Mouse (Mus musculus): ENCODE measurements around the gene Hadha. TPM values are rescaled to one million over a fixed set of nuclear protein-coding genes. Genes with fewer than 3 reads are reported as not detected.

The Hadha gene
- polyA plus RNA-seq, 1 experiment = 119 TPM

DNA sequence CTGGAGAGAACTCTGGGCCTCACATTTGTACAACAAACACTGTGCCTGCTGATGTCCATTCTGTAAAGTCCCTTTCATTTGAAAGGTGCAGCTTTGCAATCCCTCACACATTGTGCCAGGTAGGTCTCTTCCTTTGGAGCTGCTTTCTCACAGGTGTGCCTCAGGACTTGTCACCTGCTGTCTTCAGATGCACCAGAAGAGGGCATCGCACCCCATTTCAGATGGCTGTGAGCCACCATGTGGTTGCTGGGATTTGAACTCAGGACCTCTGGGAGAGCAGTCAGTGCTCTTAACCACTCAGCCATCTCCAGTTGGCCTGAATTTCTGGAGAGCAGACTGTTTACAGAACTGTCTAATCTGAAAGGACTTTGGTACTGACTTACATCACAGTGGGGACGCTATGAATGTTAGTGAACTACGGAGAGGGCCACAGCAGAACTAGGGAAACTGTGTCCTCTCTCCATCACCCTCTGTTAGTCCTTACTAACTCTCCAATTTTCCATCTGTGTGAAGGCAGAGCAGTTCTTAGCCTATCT lies 42.4 kb downstream of the Hadha start:
- TF ChIP-seq MAX (IDR thresholded peaks at IDR 0.05; ENCODE audit: low read depth) = no peak
- no peak for TF ChIP-seq MYOD1 (IDR thresholded peaks at IDR 0.05; ENCODE audit: control insufficient read depth in 1 of 3, insufficient read length in 2 of 3, low read depth in 2 of 3)
- no peak for TF ChIP-seq REST (IDR thresholded peaks at IDR 0.05; ENCODE audit: insufficient read depth, insufficient read length)
- no peak for TF ChIP-seq E2F4 (IDR thresholded peaks at IDR 0.05; ENCODE audit: insufficient read depth)
- no peak for TF ChIP-seq CEBPB (IDR thresholded peaks at IDR 0.05; ENCODE audit: insufficient read depth, poor library complexity, severe bottlenecking)
- TF ChIP-seq POLR2A (IDR thresholded peaks at IDR 0.05; ENCODE audit: insufficient read length, low read depth) = no peak
- TF ChIP-seq MYOG (IDR thresholded peaks at IDR 0.05; ENCODE audit: control insufficient read depth in 1 of 3, insufficient read depth in 1 of 3, insufficient read length in 2 of 3, low read depth in 2 of 3) = no peak
- TF ChIP-seq SRF (IDR thresholded peaks at IDR 0.05; ENCODE audit: control insufficient read depth, insufficient read length, low read depth) = no peak
- TF ChIP-seq POLR2AphosphoS2 (IDR thresholded peaks at IDR 0.05; ENCODE audit: insufficient read length, low read depth) = no peak
- TF ChIP-seq USF1 (IDR thresholded peaks at IDR 0.05; ENCODE audit: low read depth) = no peak
- no peak for TF ChIP-seq TCF3 (IDR thresholded peaks at IDR 0.05; ENCODE audit: insufficient read length, low read depth)
- no peak for TF ChIP-seq TCF12 (IDR thresholded peaks at IDR 0.05; ENCODE audit: insufficient read depth, poor library complexity, severe bottlenecking)
- Histone ChIP-seq H3K79me2 (ENCODE audit: control insufficient read depth, insufficient read depth) (no peaks in the 10 kb centered on the region), H3K27me3 (ENCODE audit: control insufficient read depth, insufficient read depth, insufficient read length) (peaks cover 19% of the 10 kb centered on the region), H3K4me2 (ENCODE audit: low read depth) (no peak overlapping the region), H3K4me3 (no peak overlapping the region), H3ac (ENCODE audit: control insufficient read depth, insufficient read length) (no peak overlapping the region), H3K36me3 (ENCODE audit: control insufficient read depth, insufficient read depth) (no peaks in the 10 kb centered on the region)

DNA sequence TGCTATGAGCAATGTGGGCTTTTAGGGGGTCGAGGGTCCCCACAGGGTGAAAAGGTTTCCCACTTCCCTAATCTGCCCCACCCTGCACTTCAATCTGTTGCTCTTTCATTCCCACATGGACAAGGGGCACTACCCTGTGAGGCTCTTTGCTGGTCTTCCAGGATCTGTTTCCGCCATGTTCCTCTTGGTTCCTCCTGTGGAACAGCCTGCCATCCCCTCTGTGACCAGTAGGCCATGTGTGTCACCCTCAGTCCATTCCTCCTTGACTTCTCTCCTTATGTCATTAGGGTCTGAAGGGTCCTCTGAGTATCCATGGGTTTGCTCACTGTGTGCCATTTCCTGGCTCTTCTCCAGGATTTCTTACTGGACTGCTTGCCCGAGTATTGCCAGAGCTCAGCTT lies 43.2 kb downstream of the Hadha start:
- Histone ChIP-seq H3K4me2 (ENCODE audit: low read depth) (no peak overlapping the region), H3K36me3 (ENCODE audit: control insufficient read depth, insufficient read depth) (no peaks in the 10 kb centered on the region), H3K4me3 (no peak overlapping the region), H3K79me2 (ENCODE audit: control insufficient read depth, insufficient read depth) (no peaks in the 10 kb centered on the region), H3K27me3 (ENCODE audit: control insufficient read depth, insufficient read depth, insufficient read length) (peaks cover 26% of the 10 kb centered on the region), H3ac (ENCODE audit: control insufficient read depth, insufficient read length) (no peak overlapping the region)
- TF ChIP-seq SRF (IDR thresholded peaks at IDR 0.05; ENCODE audit: control insufficient read depth, insufficient read length, low read depth) (no peak), USF1 (IDR thresholded peaks at IDR 0.05; ENCODE audit: low read depth) (no peak), REST (IDR thresholded peaks at IDR 0.05; ENCODE audit: insufficient read depth, insufficient read length) (no peak), POLR2A (IDR thresholded peaks at IDR 0.05; ENCODE audit: insufficient read length, low read depth) (no peak), MAX (IDR thresholded peaks at IDR 0.05; ENCODE audit: low read depth) (no peak), TCF12 (IDR thresholded peaks at IDR 0.05; ENCODE audit: insufficient read depth, poor library complexity, severe bottlenecking) (no peak), E2F4 (IDR thresholded peaks at IDR 0.05; ENCODE audit: insufficient read depth) (no peak), TCF3 (IDR thresholded peaks at IDR 0.05; ENCODE audit: insufficient read length, low read depth) (no peak), MYOD1 (IDR thresholded peaks at IDR 0.05; ENCODE audit: control insufficient read depth in 1 of 3, insufficient read length in 2 of 3, low read depth in 2 of 3) (no peak), MYOG (IDR thresholded peaks at IDR 0.05; ENCODE audit: control insufficient read depth in 1 of 3, insufficient read depth in 1 of 3, insufficient read length in 2 of 3, low read depth in 2 of 3) (no peak), POLR2AphosphoS2 (IDR thresholded peaks at IDR 0.05; ENCODE audit: insufficient read length, low read depth) (no peak), CEBPB (IDR thresholded peaks at IDR 0.05; ENCODE audit: insufficient read depth, poor library complexity, severe bottlenecking) (no peak)

DNA sequence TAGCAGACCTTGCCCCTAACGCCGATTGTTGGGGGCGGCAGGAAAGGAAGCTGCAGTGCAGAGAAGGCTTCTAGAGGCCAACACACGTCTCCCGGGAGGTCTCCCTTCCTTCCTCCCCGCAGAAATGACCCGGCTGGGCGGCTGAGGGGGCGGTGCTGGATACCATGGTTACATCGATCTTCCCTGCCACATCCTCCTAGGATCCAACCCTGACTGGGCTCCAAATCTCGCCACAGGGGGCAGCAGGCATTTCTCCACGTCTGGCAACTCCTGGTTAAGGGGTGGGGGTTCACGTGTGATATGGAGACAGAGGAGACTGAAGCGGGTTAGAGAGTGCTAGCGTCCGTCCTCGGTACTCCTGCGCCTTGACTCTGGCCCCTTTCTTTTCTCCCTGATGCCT lies 43.8 kb downstream of the Hadha start:
- no peaks in the 10 kb centered on the region for H3K36me3 ChIP-seq (ENCODE audit: control insufficient read depth, insufficient read depth)
- no peaks in the 10 kb centered on the region for H3K79me2 ChIP-seq (ENCODE audit: control insufficient read depth, insufficient read depth)
- peaks cover 30% of the 10 kb centered on the region for H3K27me3 ChIP-seq (ENCODE audit: control insufficient read depth, insufficient read depth, insufficient read length)
- H3K4me3 ChIP-seq = no peak overlapping the region
- H3ac ChIP-seq (ENCODE audit: control insufficient read depth, insufficient read length) = no peak overlapping the region
- TF ChIP-seq CEBPB (IDR thresholded peaks at IDR 0.05; ENCODE audit: insufficient read depth, poor library complexity, severe bottlenecking) (no peak), SRF (IDR thresholded peaks at IDR 0.05; ENCODE audit: control insufficient read depth, insufficient read length, low read depth) (no peak), TCF3 (IDR thresholded peaks at IDR 0.05; ENCODE audit: insufficient read length, low read depth) (no peak), MYOD1 (IDR thresholded peaks at IDR 0.05; ENCODE audit: control insufficient read depth in 1 of 3, insufficient read length in 2 of 3, low read depth in 2 of 3) (no peak), E2F4 (IDR thresholded peaks at IDR 0.05; ENCODE audit: insufficient read depth) (no peak), REST (IDR thresholded peaks at IDR 0.05; ENCODE audit: insufficient read depth, insufficient read length) (no peak), MYOG (IDR thresholded peaks at IDR 0.05; ENCODE audit: control insufficient read depth in 1 of 3, insufficient read depth in 1 of 3, insufficient read length in 2 of 3, low read depth in 2 of 3) (no peak), TCF12 (IDR thresholded peaks at IDR 0.05; ENCODE audit: insufficient read depth, poor library complexity, severe bottlenecking) (no peak), MAX (IDR thresholded peaks at IDR 0.05; ENCODE audit: low read depth) (no peak)
- H3K4me2 ChIP-seq (ENCODE audit: low read depth) = no peak overlapping the region

DNA sequence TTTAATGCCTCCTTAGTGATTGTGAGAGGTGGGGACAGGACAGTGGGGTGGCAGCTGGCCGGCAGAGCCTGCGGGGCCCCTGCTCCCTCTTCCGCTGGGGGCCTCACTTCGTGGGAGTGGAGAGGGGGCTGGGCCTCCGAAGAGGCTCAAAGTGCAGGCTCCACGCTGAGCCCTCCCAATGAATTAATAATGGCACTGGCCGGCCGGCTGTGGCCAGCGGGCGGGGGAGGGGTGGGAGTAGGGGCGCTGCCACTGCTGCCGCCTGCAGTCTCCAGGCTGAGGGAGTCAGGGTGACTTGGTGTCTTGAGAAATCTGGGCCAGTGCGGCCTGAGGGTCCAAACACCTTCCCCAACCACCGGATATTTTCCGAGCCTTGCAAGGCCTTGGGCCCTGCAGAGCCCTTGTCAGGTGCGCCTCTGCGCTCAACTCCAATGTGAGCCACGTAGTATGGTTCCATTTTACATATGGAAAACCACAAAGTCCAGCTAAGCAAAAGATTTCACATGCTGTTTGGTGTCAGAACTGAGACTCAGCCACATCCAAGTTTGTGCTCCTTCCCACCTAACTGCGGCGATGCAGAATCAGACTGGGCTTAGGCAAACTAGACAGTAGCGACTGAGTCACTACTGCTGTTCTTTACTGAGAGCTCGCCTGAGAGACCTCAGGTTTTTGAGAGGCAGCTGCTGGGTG lies 44.4 kb downstream of the Hadha start:
- H3K4me3 ChIP-seq = no peak overlapping the region
- no peaks in the 10 kb centered on the region for H3K36me3 ChIP-seq (ENCODE audit: control insufficient read depth, insufficient read depth)
- no peak overlapping the region for H3K4me2 ChIP-seq (ENCODE audit: low read depth)
- no peak overlapping the region for H3ac ChIP-seq (ENCODE audit: control insufficient read depth, insufficient read length)
- no peak for TF ChIP-seq REST (IDR thresholded peaks at IDR 0.05; ENCODE audit: insufficient read depth, insufficient read length)
- TF ChIP-seq TCF12 (IDR thresholded peaks at IDR 0.05; ENCODE audit: insufficient read depth, poor library complexity, severe bottlenecking) = no peak
- no peak for TF ChIP-seq E2F4 (IDR thresholded peaks at IDR 0.05; ENCODE audit: insufficient read depth)
- no peak for TF ChIP-seq POLR2AphosphoS2 (IDR thresholded peaks at IDR 0.05; ENCODE audit: insufficient read length, low read depth)
- TF ChIP-seq SRF (IDR thresholded peaks at IDR 0.05; ENCODE audit: control insufficient read depth, insufficient read length, low read depth) = no peak
- TF ChIP-seq TCF3 (IDR thresholded peaks at IDR 0.05; ENCODE audit: insufficient read length, low read depth) = no peak
- no peak for TF ChIP-seq CEBPB (IDR thresholded peaks at IDR 0.05; ENCODE audit: insufficient read depth, poor library complexity, severe bottlenecking)
- TF ChIP-seq MYOD1 (IDR thresholded peaks at IDR 0.05; ENCODE audit: control insufficient read depth in 1 of 3, insufficient read length in 2 of 3, low read depth in 2 of 3) = no peak
- no peak for TF ChIP-seq POLR2A (IDR thresholded peaks at IDR 0.05; ENCODE audit: insufficient read length, low read depth)
- TF ChIP-seq USF1 (IDR thresholded peaks at IDR 0.05; ENCODE audit: low read depth) = no peak
- TF ChIP-seq MYOG (IDR thresholded peaks at IDR 0.05; ENCODE audit: control insufficient read depth in 1 of 3, insufficient read depth in 1 of 3, insufficient read length in 2 of 3, low read depth in 2 of 3) = no peak
- TF ChIP-seq MAX (IDR thresholded peaks at IDR 0.05; ENCODE audit: low read depth) = no peak
- H3K79me2 ChIP-seq (ENCODE audit: control insufficient read depth, insufficient read depth) = no peaks in the 10 kb centered on the region
- H3K27me3 ChIP-seq (ENCODE audit: control insufficient read depth, insufficient read depth, insufficient read length) = peaks cover 36% of the 10 kb centered on the region

Measured in myocyte (in vitro differentiated cells).